Mouse (Mus musculus) liver, embryonic 11.5 days (tissue): Measurements from ENCODE around the gene 1700028K03Rik. TPM values are rescaled to one million over a fixed set of nuclear protein-coding genes. Genes with fewer than 3 reads are reported as not detected.

Experiments used
- ATAC-seq: fragments of 200-750 bp; cut with Nextera tagmentation; replicated peaks from 2 replicates; pipeline ENCODE4 v1.8.0; 2017; ENCODE audit warnings: moderate number of reproducible peaks, mild to moderate bottlenecking, moderate TSS enrichment, moderate library complexity; ENCODE audit not compliant: low FRiP score
- DNase-seq: peaks from one replicate; pipeline ENCODE4 v3.0.0-alpha.2; 2017; ENCODE audit warnings: low spot score
- H3K27ac ChIP-seq: fragments of 300-500 bp; sonication (generic); 2 replicates; pipeline ENCODE4 v1.5.1; 2014; ENCODE audit warnings: mild to moderate bottlenecking, low read depth, low read length, control low read depth
- H3K27me3 ChIP-seq: fragments of 300-500 bp; sonication (generic); replicated peaks from 2 replicates; pipeline ENCODE4 v1.6.1; 2014; ENCODE audit warnings: low read length, mixed read lengths; ENCODE audit not compliant: control insufficient read depth, insufficient read depth
- H3K36me3 ChIP-seq: fragments of 300-500 bp; sonication (generic); 2 replicates; pipeline ENCODE4 v1.6.1; 2014; ENCODE audit warnings: mild to moderate bottlenecking, low read length, moderate library complexity, mixed read lengths; ENCODE audit not compliant: control insufficient read depth, insufficient read depth
- H3K4me1 ChIP-seq: fragments of 300-500 bp; sonication (generic); replicated peaks from 2 replicates; pipeline ENCODE4 v1.6.1; 2014; ENCODE audit warnings: low read length, mixed read lengths; ENCODE audit not compliant: control insufficient read depth, insufficient read depth
- H3K4me2 ChIP-seq: fragments of 300-500 bp; sonication (generic); 2 replicates; pipeline ENCODE4 v1.6.1; 2014; ENCODE audit warnings: mild to moderate bottlenecking, control low read depth, moderate library complexity
- H3K4me3 ChIP-seq: fragments of 300-500 bp; sonication (generic); 2 replicates; pipeline ENCODE4 v1.5.1; 2014; ENCODE audit warnings: low read depth, low read length, control low read depth
- H3K9ac ChIP-seq: fragments of 300-500 bp; sonication (generic); 2 replicates; pipeline ENCODE4 v1.6.1; 2014; ENCODE audit warnings: low read depth, low read length, control low read depth
- H3K9me3 ChIP-seq: fragments of 300-500 bp; sonication (generic); 2 replicates; pipeline ENCODE4 v1.6.1; 2016; ENCODE audit warnings: low read length, inconsistent platforms, mixed read lengths; ENCODE audit not compliant: control insufficient read depth
- WGBS: fragments of 180-500 bp; shearing (Covaris S2); extraction: QIAGEN DNeasy Blood & Tissue Kit; methylation state at CpG from one replicate; pipeline ENCODE4 v1.1.7; 2014; 5-methylcytosine and 5-hydroxymethylcytosine counted together
- polyA plus RNA-seq: library from polyadenylated mRNA; unstranded; fragments of >200 nt; fragmentation: Nextera tagmentation; extraction: Ambion mirVana; gene quantifications from 2 replicates; pipeline ENCODE4 v1.2.1, GENCODE M21; 2014

1700028K03Rik gene
- polyA plus RNA-seq: 0.05 and 0.12 TPM in 2 replicates

GRCm38 (mm10) chr5:107534581-107534980, at the start of gene 1700028K03Rik:
TSS of gene 1700028K03Rik (plus strand) at chr5:107534709.
- DNase-seq (no peak), ATAC-seq (no peak; the same call in 1 of the 2 replicates)
- Histone ChIP-seq H3K36me3 (no peaks in the 10 kb centered on the region), H3K9ac (no peak within 1 kb of the TSS), H3K27me3 (no peaks in the 10 kb centered on the region), H3K4me2 (no peak within 1 kb of the TSS), H3K4me3 (no peak within 1 kb of the TSS), H3K4me1 (no peaks in the 10 kb centered on the region), H3K9me3 (no peaks in the 10 kb centered on the region), H3K27ac (no peak within 1 kb of the TSS)
- WGBS: 67% methylated on average over 15 of the region's 15 CpGs

GRCm38 (mm10) chr5:107488996-107489395, 45.5 kb upstream of the 1700028K03Rik start:
- H3K4me2 ChIP-seq: no peak overlapping the region
- no peaks in the 10 kb centered on the region for H3K4me1 ChIP-seq
- H3K27me3 ChIP-seq: no peaks in the 10 kb centered on the region
- H3K27ac ChIP-seq: no peak overlapping the region
- no peak overlapping the region for H3K4me3 ChIP-seq
- DNase-seq: no peak
- no peaks in the 10 kb centered on the region for H3K9me3 ChIP-seq
- no peak for ATAC-seq
- WGBS: 63% methylated on average over 4 of the region's 4 CpGs
- no peak overlapping the region for H3K9ac ChIP-seq
- no peaks in the 10 kb centered on the region for H3K36me3 ChIP-seq

GRCm38 (mm10) chr5:107491036-107491435, 43.5 kb upstream of the 1700028K03Rik start:
- 82% methylated on average over 9 of the region's 9 CpGs for WGBS
- Histone ChIP-seq H3K4me1 (no peaks in the 10 kb centered on the region), H3K4me3 (no peak overlapping the region), H3K36me3 (peaks cover 3% of the 10 kb centered on the region; the same call in 1 of the 2 replicates), H3K27me3 (no peaks in the 10 kb centered on the region), H3K27ac (no peak overlapping the region), H3K9ac (no peak overlapping the region), H3K9me3 (0 out of 2 replicates have a peak, but pooled peaks cover 3% of the 10 kb centered on the region), H3K4me2 (no peak overlapping the region)
- ATAC-seq (no peak), DNase-seq (no peak)

GRCm38 (mm10) chr5:107492471-107492870, 42.0 kb upstream of the 1700028K03Rik start:
- H3K4me3 ChIP-seq: no peak overlapping the region
- WGBS: 82% methylated on average over 2 of the region's 2 CpGs
- ATAC-seq: no peak

GRCm38 (mm10) chr5:107494759-107495158, 39.8 kb upstream of the 1700028K03Rik start:
- no peaks in the 10 kb centered on the region for H3K27me3 ChIP-seq
- no peak overlapping the region for H3K9ac ChIP-seq
- H3K9me3 ChIP-seq: 0 out of 2 replicates have a peak, but pooled peaks cover 3% of the 10 kb centered on the region
- DNase-seq: no peak
- no peak overlapping the region for H3K4me3 ChIP-seq
- H3K36me3 ChIP-seq: peaks cover 3% of the 10 kb centered on the region; the same call in 1 of the 2 replicates
- ATAC-seq: no peak
- 96% methylated on average over 5 of the region's 5 CpGs for WGBS
- H3K4me1 ChIP-seq: no peaks in the 10 kb centered on the region
- no peak overlapping the region for H3K27ac ChIP-seq
- no peak overlapping the region for H3K4me2 ChIP-seq

More at GRCm38 (mm10) chr5:107492471-107492870, 42.0 kb upstream of the 1700028K03Rik start:
- no peak for DNase-seq
- H3K27ac ChIP-seq: no peak overlapping the region
- no peak overlapping the region for H3K4me2 ChIP-seq
- H3K27me3 ChIP-seq: no peaks in the 10 kb centered on the region
- no peaks in the 10 kb centered on the region for H3K4me1 ChIP-seq
- H3K9ac ChIP-seq: no peak overlapping the region
- 0 out of 2 replicates have a peak, but pooled peaks cover 3% of the 10 kb centered on the region for H3K9me3 ChIP-seq
- peaks cover 3% of the 10 kb centered on the region; the same call in 1 of the 2 replicates for H3K36me3 ChIP-seq

- no peak overlapping the region for H3K27ac ChIP-seq
These were observed 38.5 kb upstream of the 1700028K03Rik start for GRCm38 (mm10) chr5:107496047-107496446.

GRCm38 (mm10) chr5:107497519-107498501, 36.7 kb upstream of the 1700028K03Rik start:
- Histone ChIP-seq H3K27me3 (no peaks in the 10 kb centered on the region), H3K9ac (no peak overlapping the region), H3K27ac (no peak overlapping the region), H3K4me1 (no peaks in the 10 kb centered on the region), H3K36me3 (peaks cover 3% of the 10 kb centered on the region; the same call in 1 of the 2 replicates), H3K4me2 (no peak overlapping the region), H3K9me3 (0 out of 2 replicates have a peak, but pooled peaks cover 3% of the 10 kb centered on the region), H3K4me3 (no peak overlapping the region)
- ATAC-seq (no peak), DNase-seq (no peak)
- WGBS: 79% methylated on average over 10 of the region's 10 CpGs

More at GRCm38 (mm10) chr5:107496047-107496446, 38.5 kb upstream of the 1700028K03Rik start:
- H3K9ac ChIP-seq: no peak overlapping the region
- H3K9me3 ChIP-seq: 0 out of 2 replicates have a peak, but pooled peaks cover 3% of the 10 kb centered on the region
- 81% methylated on average over 2 of the region's 2 CpGs for WGBS
- no peak overlapping the region for H3K4me3 ChIP-seq
- no peaks in the 10 kb centered on the region for H3K27me3 ChIP-seq
- H3K4me1 ChIP-seq: no peaks in the 10 kb centered on the region
- DNase-seq (no peak), ATAC-seq (no peak)
- peaks cover 3% of the 10 kb centered on the region; the same call in 1 of the 2 replicates for H3K36me3 ChIP-seq
- no peak overlapping the region for H3K4me2 ChIP-seq

- 79% methylated on average over 5 of the region's 5 CpGs for WGBS
- Histone ChIP-seq H3K4me1 (no peaks in the 10 kb centered on the region), H3K9me3 (0 out of 2 replicates have a peak, but pooled peaks cover 3% of the 10 kb centered on the region), H3K36me3 (peaks cover 3% of the 10 kb centered on the region; the same call in 1 of the 2 replicates), H3K4me3 (no peak overlapping the region), H3K4me2 (no peak overlapping the region), H3K9ac (no peak overlapping the region), H3K27me3 (no peaks in the 10 kb centered on the region), H3K27ac (no peak overlapping the region)
- ATAC-seq: no peak
- DNase-seq: no peak
These were observed 35.7 kb upstream of the 1700028K03Rik start for GRCm38 (mm10) chr5:107498806-107499310.
